Mouse (Mus musculus) ovary, postnatal 14 days (tissue): ENCODE results near the gene Prl3d3.
"Not testable (repeated sequence)": the region's sequence is repeated elsewhere in the genome, so short reads cannot be mapped to it uniquely, and the experiment has no call there.

ENCODE experiments used
- DNase-seq: peaks from one replicate; pipeline ENCODE4 v3.0.0; 2022; ENCODE audit warnings: low spot score

The Prl3d3 gene

DNA sequence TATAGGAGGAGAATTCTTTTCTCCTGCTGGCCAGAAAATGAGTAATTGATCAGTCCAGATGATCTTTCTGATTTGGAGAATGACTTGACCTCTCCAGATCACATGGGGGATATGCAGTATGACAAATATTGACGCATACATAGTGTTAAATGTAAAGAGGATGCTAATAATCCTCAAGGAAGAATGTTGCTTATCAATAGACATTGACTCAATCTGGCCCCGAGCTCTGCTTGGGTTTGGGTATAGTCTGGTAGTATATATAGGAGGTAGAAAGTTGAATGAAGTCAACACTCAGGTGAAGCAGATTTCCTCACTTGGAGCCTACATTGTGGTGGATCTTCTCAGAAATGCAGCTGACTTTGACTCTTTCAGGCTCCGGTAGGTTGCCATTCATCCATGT lies at the start of gene Prl3d3:
Gene Prl3d3 (plus strand): TSS at position 301 of the 400 bp plus-strand sequence.
- not testable (repeated sequence) for DNase-seq

DNA sequence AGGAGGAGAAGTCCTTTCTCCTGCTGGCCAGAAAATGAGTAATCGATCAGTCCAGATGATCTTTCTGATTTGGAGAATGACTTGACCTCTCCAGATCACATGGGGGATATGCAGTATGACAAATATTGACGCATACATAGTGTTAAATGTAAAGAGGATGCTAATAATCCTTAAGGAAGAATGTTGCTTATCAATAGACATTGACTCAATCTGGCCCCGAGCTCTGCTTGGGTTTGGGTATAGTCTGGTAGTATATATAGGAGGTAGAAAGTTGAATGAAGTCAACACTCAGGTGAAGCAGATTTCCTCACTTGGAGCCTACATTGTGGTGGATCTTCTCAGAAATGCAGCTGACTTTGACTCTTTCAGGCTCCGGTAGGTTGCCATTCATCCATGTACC lies 35.2 kb upstream of the Prl3d3 start, which contains the start of gene Prl3d2:
Gene Prl3d2 (plus strand): TSS at position 301 of the 400 bp plus-strand sequence.
- not testable (repeated sequence) for DNase-seq

DNA sequence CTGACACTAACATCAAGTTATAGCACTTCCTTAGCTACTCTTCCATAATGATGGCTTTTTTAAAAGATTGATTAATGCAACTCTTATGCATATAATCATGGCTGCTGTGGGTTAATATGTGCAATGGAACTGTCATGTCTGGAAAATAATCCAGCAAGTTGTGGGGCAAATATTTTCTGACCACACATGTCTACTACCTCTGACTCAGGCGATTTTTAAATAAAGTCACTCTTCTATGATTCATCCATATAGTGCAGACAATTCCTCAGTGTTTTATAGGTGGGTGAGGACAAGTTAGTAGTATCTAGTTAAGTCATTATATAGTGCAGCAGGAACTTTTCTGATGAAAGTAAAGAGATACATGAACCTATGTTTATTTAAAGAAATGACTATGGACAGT lies 8.3 kb upstream of the Prl3d3 start:
- DNase-seq, result no peak

DNA sequence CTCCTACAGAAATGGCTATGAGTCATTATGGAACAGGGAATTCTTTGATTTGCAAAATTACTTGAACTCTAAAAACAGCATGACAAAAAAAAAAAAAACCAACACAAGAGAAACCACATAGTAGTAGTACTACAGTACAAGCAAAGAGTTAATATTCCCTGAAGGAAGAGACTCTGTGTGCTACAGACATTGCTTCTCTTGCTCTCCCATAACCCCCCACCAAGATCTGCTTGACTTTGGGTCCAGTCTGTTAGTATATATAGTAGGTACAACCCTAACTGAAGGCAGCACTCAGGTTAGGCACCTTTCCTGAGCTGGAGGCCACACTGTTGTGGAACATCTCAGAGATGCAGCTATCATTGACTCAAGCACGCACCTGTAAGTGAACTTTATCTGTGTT lies 39.8 kb downstream of the Prl3d3 start, which contains the start of gene Prl3c1:
Gene Prl3c1 (plus strand): TSS at position 301 of the 400 bp plus-strand sequence.
- DNase-seq, result no peak
